Mouse (Mus musculus) testis, adult 2 months (tissue): ENCODE results near the gene D330045A20Rik.
"Not testable (repeated sequence)": the region's sequence is repeated elsewhere in the genome, so short reads cannot be mapped to it uniquely, and the experiment has no call there.

ENCODE experiments used
- CTCF ChIP-seq: fragments of 200-500 bp; IDR thresholded peaks from 2 replicates; pipeline ENCODE4 v1.5.1; 2012; ENCODE audit warnings: low read depth, mild to moderate bottlenecking, inconsistent platforms, low read length, moderate library complexity; ENCODE audit not compliant: control insufficient read depth, insufficient read depth, insufficient replicate concordance
- POLR2A ChIP-seq: fragments of 200-500 bp; IDR thresholded peaks from 2 replicates; pipeline ENCODE4 v1.6.1; 2012; ENCODE audit warnings: low read depth, mild to moderate bottlenecking, inconsistent platforms, low read length, moderate library complexity; ENCODE audit not compliant: control insufficient read depth

GRCm38 (mm10) chrX:139441057-139441456, 39.1 kb upstream of the D330045A20Rik start:
- not testable (repeated sequence) for TF ChIP-seq CTCF, POLR2A
